Mouse (Mus musculus): ENCODE measurements around the gene Cgref1.
A peak's percentile ranks its signal among the peaks of the same experiment; 100 is the strongest.

The Cgref1 gene

GRCm38 (mm10) chr5:30957891-30958290, 12.5 kb upstream of the Cgref1 start:
- Histone ChIP-seq H3K36me3 (ENCODE audit: control insufficient read depth, insufficient read depth, low read length, poor library complexity, severe bottlenecking) (peaks cover 11% of the 10 kb centered on the region; the same call in 1 of the 2 replicates), H3K27me3 (ENCODE audit: control insufficient read depth, insufficient read depth, low read length, poor library complexity, severe bottlenecking) (no peaks in the 10 kb centered on the region)
- peak; percentile 27 for DNase-seq (ENCODE audit: low read depth, low spot score)

- H3K36me3 ChIP-seq (ENCODE audit: control insufficient read depth, insufficient read depth, low read length, poor library complexity, severe bottlenecking): peaks cover 11% of the 10 kb centered on the region; the same call in 1 of the 2 replicates
- DNase-seq (ENCODE audit: low read depth, low spot score): no peak
- H3K27me3 ChIP-seq (ENCODE audit: control insufficient read depth, insufficient read depth, low read length, poor library complexity, severe bottlenecking): no peaks in the 10 kb centered on the region
Observed at GRCm38 (mm10) chr5:30955751-30956150, 10.4 kb upstream of the Cgref1 start.

- H3K27me3 ChIP-seq (ENCODE audit: control insufficient read depth, insufficient read depth, low read length, poor library complexity, severe bottlenecking): no peaks in the 10 kb centered on the region
- no peak for DNase-seq (ENCODE audit: low read depth, low spot score)
- H3K36me3 ChIP-seq (ENCODE audit: control insufficient read depth, insufficient read depth, low read length, poor library complexity, severe bottlenecking): peaks cover 11% of the 10 kb centered on the region; the same call in 1 of the 2 replicates
Observed at GRCm38 (mm10) chr5:30954556-30954955, 9.2 kb upstream of the Cgref1 start.

GRCm38 (mm10) chr5:30954065-30954464, 8.7 kb upstream of the Cgref1 start:
- peaks cover 11% of the 10 kb centered on the region; the same call in 1 of the 2 replicates for H3K36me3 ChIP-seq (ENCODE audit: control insufficient read depth, insufficient read depth, low read length, poor library complexity, severe bottlenecking)
- DNase-seq (ENCODE audit: low read depth, low spot score): no peak
- H3K27me3 ChIP-seq (ENCODE audit: control insufficient read depth, insufficient read depth, low read length, poor library complexity, severe bottlenecking): no peaks in the 10 kb centered on the region

- Histone ChIP-seq H3K27me3 (ENCODE audit: control insufficient read depth, insufficient read depth, low read length, poor library complexity, severe bottlenecking) (no peaks in the 10 kb centered on the region), H3K36me3 (ENCODE audit: control insufficient read depth, insufficient read depth, low read length, poor library complexity, severe bottlenecking) (peaks cover 11% of the 10 kb centered on the region; the same call in 1 of the 2 replicates)
- DNase-seq (ENCODE audit: low read depth, low spot score): no peak
Observed at GRCm38 (mm10) chr5:30952551-30952950, 7.2 kb upstream of the Cgref1 start.

GRCm38 (mm10) chr5:30951706-30952105, 6.3 kb upstream of the Cgref1 start:
- Histone ChIP-seq H3K27me3 (ENCODE audit: control insufficient read depth, insufficient read depth, low read length, poor library complexity, severe bottlenecking) (no peaks in the 10 kb centered on the region), H3K36me3 (ENCODE audit: control insufficient read depth, insufficient read depth, low read length, poor library complexity, severe bottlenecking) (peaks cover 11% of the 10 kb centered on the region; the same call in 1 of the 2 replicates)
- no peak for DNase-seq (ENCODE audit: low read depth, low spot score)

- Histone ChIP-seq H3K27me3 (ENCODE audit: control insufficient read depth, insufficient read depth, low read length, poor library complexity, severe bottlenecking) (no peaks in the 10 kb centered on the region), H3K36me3 (ENCODE audit: control insufficient read depth, insufficient read depth, low read length, poor library complexity, severe bottlenecking) (peaks cover 11% of the 10 kb centered on the region; the same call in 1 of the 2 replicates)
- DNase-seq (ENCODE audit: low read depth, low spot score): no peak
Observed at GRCm38 (mm10) chr5:30950922-30951321, 5.5 kb upstream of the Cgref1 start.

- no peak for DNase-seq (ENCODE audit: low read depth, low spot score)
- peaks cover 11% of the 10 kb centered on the region; the same call in 1 of the 2 replicates for H3K36me3 ChIP-seq (ENCODE audit: control insufficient read depth, insufficient read depth, low read length, poor library complexity, severe bottlenecking)
- no peaks in the 10 kb centered on the region for H3K27me3 ChIP-seq (ENCODE audit: control insufficient read depth, insufficient read depth, low read length, poor library complexity, severe bottlenecking)
Observed at GRCm38 (mm10) chr5:30950451-30950850, 5.1 kb upstream of the Cgref1 start.

GRCm38 (mm10) chr5:30949654-30950326, 4.4 kb upstream of the Cgref1 start:
- H3K27me3 ChIP-seq (ENCODE audit: control insufficient read depth, insufficient read depth, low read length, poor library complexity, severe bottlenecking): no peaks in the 10 kb centered on the region
- peak; percentile 87 for DNase-seq (ENCODE audit: low read depth, low spot score)
- peaks cover 11% of the 10 kb centered on the region; the same call in 1 of the 2 replicates for H3K36me3 ChIP-seq (ENCODE audit: control insufficient read depth, insufficient read depth, low read length, poor library complexity, severe bottlenecking)

GRCm38 (mm10) chr5:30948620-30949019, 3.2 kb upstream of the Cgref1 start:
- no peaks in the 10 kb centered on the region for H3K27me3 ChIP-seq (ENCODE audit: control insufficient read depth, insufficient read depth, low read length, poor library complexity, severe bottlenecking)
- no peak for DNase-seq (ENCODE audit: low read depth, low spot score)

GRCm38 (mm10) chr5:30944344-30944743, 1.0 kb downstream of the Cgref1 start:
- H3K36me3 ChIP-seq (ENCODE audit: control insufficient read depth, insufficient read depth, low read length, poor library complexity, severe bottlenecking): no peaks in the 10 kb centered on the region
- DNase-seq (ENCODE audit: low read depth, low spot score): no peak
- H3K27me3 ChIP-seq (ENCODE audit: control insufficient read depth, insufficient read depth, low read length, poor library complexity, severe bottlenecking): no peaks in the 10 kb centered on the region

More at GRCm38 (mm10) chr5:30948620-30949019, 3.2 kb upstream of the Cgref1 start:
- H3K36me3 ChIP-seq (ENCODE audit: control insufficient read depth, insufficient read depth, low read length, poor library complexity, severe bottlenecking): 0 out of 2 replicates have a peak, but pooled peaks cover 2% of the 10 kb centered on the region

- peak; percentile 56 for DNase-seq (ENCODE audit: low read depth, low spot score)
- Histone ChIP-seq H3K27me3 (ENCODE audit: control insufficient read depth, insufficient read depth, low read length, poor library complexity, severe bottlenecking) (no peaks in the 10 kb centered on the region), H3K36me3 (ENCODE audit: control insufficient read depth, insufficient read depth, low read length, poor library complexity, severe bottlenecking) (no peaks in the 10 kb centered on the region)
Observed at GRCm38 (mm10) chr5:30943004-30943403, 2.4 kb downstream of the Cgref1 start.

GRCm38 (mm10) chr5:30934725-30935461, 10.5 kb downstream of the Cgref1 start:
- DNase-seq (ENCODE audit: low read depth, low spot score): no peak
- Histone ChIP-seq H3K36me3 (ENCODE audit: control insufficient read depth, insufficient read depth, low read length, poor library complexity, severe bottlenecking) (no peaks in the 10 kb centered on the region), H3K27me3 (ENCODE audit: control insufficient read depth, insufficient read depth, low read length, poor library complexity, severe bottlenecking) (no peaks in the 10 kb centered on the region)

- no peak for DNase-seq (ENCODE audit: low read depth, low spot score)
- no peaks in the 10 kb centered on the region for H3K36me3 ChIP-seq (ENCODE audit: control insufficient read depth, insufficient read depth, low read length, poor library complexity, severe bottlenecking)
Observed at GRCm38 (mm10) chr5:30933705-30934104, 11.7 kb downstream of the Cgref1 start.

GRCm38 (mm10) chr5:30931378-30931777, 14.0 kb downstream of the Cgref1 start:
- no peaks in the 10 kb centered on the region for H3K27me3 ChIP-seq (ENCODE audit: control insufficient read depth, insufficient read depth, low read length, poor library complexity, severe bottlenecking)
- H3K36me3 ChIP-seq (ENCODE audit: control insufficient read depth, insufficient read depth, low read length, poor library complexity, severe bottlenecking): no peaks in the 10 kb centered on the region
- DNase-seq (ENCODE audit: low read depth, low spot score): no peak

More at GRCm38 (mm10) chr5:30933705-30934104, 11.7 kb downstream of the Cgref1 start:
- H3K27me3 ChIP-seq (ENCODE audit: control insufficient read depth, insufficient read depth, low read length, poor library complexity, severe bottlenecking): no peaks in the 10 kb centered on the region
